Mouse (Mus musculus) right cerebral cortex, postnatal 14 days (tissue): ENCODE results near the gene Cep97.
A peak's percentile ranks its signal among the peaks of the same experiment; 100 is the strongest.
"Not testable (repeated sequence)": the region's sequence is repeated elsewhere in the genome, so short reads cannot be mapped to it uniquely, and the experiment has no call there.

Source experiments
- DNase-seq: peaks from one replicate; pipeline ENCODE4 v3.0.0; 2022

The Cep97 gene

GRCm38 (mm10) chr16:55934453-55935037 lies at the start of gene Cep97:
Gene Cep97 (minus strand): TSS chr16:55934855.
- DNase-seq: peak; percentile 79

GRCm38 (mm10) chr16:55974903-55975285 lies 40.2 kb upstream of the Cep97 start:
- no peak for DNase-seq

- peak; percentile 88 for DNase-seq
Observed at GRCm38 (mm10) chr16:55974256-55974902, 39.7 kb upstream of the Cep97 start.

GRCm38 (mm10) chr16:55973431-55974255 lies 39.0 kb upstream of the Cep97 start, which contains the start of gene Zbtb11:
Gene Zbtb11 (plus strand): TSS chr16:55973883.
- peak; percentile 100 for DNase-seq

GRCm38 (mm10) chr16:55972626-55973201 lies 38.1 kb upstream of the Cep97 start:
- no peak for DNase-seq

GRCm38 (mm10) chr16:55971735-55972615 lies 37.3 kb upstream of the Cep97 start:
- DNase-seq: no peak

- DNase-seq: no peak
Observed at GRCm38 (mm10) chr16:55970416-55970815, 35.8 kb upstream of the Cep97 start.

GRCm38 (mm10) chr16:55969147-55969546 lies 34.5 kb upstream of the Cep97 start:
- peak; percentile 28 for DNase-seq

- no peak for DNase-seq
Observed at GRCm38 (mm10) chr16:55967221-55967620, 32.6 kb upstream of the Cep97 start.

GRCm38 (mm10) chr16:55966212-55966871 lies 31.7 kb upstream of the Cep97 start, which contains the start of gene Rpl24:
Gene Rpl24 (plus strand): TSS chr16:55966275.
- DNase-seq: peak; percentile 95

GRCm38 (mm10) chr16:55964126-55964949 lies 29.7 kb upstream of the Cep97 start:
- DNase-seq: no peak

- not testable (repeated sequence) for DNase-seq
Observed at GRCm38 (mm10) chr16:55963068-55963467, 28.4 kb upstream of the Cep97 start.

GRCm38 (mm10) chr16:55954196-55954595 lies 19.5 kb upstream of the Cep97 start:
- not testable (repeated sequence) for DNase-seq

- no peak for DNase-seq
Observed at GRCm38 (mm10) chr16:55952771-55953170, 18.1 kb upstream of the Cep97 start.

GRCm38 (mm10) chr16:55951679-55952327 lies 17.1 kb upstream of the Cep97 start:
- DNase-seq: no peak

- peak; percentile 70 for DNase-seq
Observed at GRCm38 (mm10) chr16:55950946-55951678, 16.5 kb upstream of the Cep97 start.

GRCm38 (mm10) chr16:55950462-55950861 lies 15.8 kb upstream of the Cep97 start:
- DNase-seq: no peak

- DNase-seq: no peak
Observed at GRCm38 (mm10) chr16:55948963-55949362, 14.3 kb upstream of the Cep97 start.

- not testable (repeated sequence) for DNase-seq
Observed at GRCm38 (mm10) chr16:55947876-55948410, 13.3 kb upstream of the Cep97 start.
